Mouse (Mus musculus) midbrain, embryonic 14.5 days (tissue): ENCODE measurements around the gene Parvb. TPM values are rescaled to one million over a fixed set of nuclear protein-coding genes. Genes with fewer than 3 reads are reported as not detected.

Experiments
- ATAC-seq: fragments of 200-750 bp; cut with Nextera tagmentation; 2 replicates; pipeline ENCODE4 v1.8.0; 2017; ENCODE audit warnings: moderate number of reproducible peaks, moderate library complexity; ENCODE audit not compliant: low FRiP score, low TSS enrichment
- DNase-seq: peaks from one replicate; pipeline ENCODE4 v3.0.0-alpha.2; 2015
- H3K27ac ChIP-seq: fragments of 300-500 bp; sonication (generic); replicated peaks from 2 replicates; pipeline ENCODE4 v1.5.1; 2014; ENCODE audit warnings: mild to moderate bottlenecking, low read depth, low read length, moderate library complexity
- H3K27me3 ChIP-seq: fragments of 300-500 bp; sonication (generic); 2 replicates; pipeline ENCODE4 v1.6.1; 2014; ENCODE audit warnings: low read length, control low read depth, mixed read lengths; ENCODE audit not compliant: control insufficient read depth, insufficient read depth
- H3K36me3 ChIP-seq: fragments of 300-500 bp; sonication (generic); 2 replicates; pipeline ENCODE4 v1.6.1; 2014; ENCODE audit warnings: low read length, control low read depth; ENCODE audit not compliant: control insufficient read depth, insufficient read depth
- H3K4me1 ChIP-seq: fragments of 300-500 bp; sonication (generic); 2 replicates; pipeline ENCODE4 v1.6.1; 2014; ENCODE audit warnings: mild to moderate bottlenecking, antibody characterized with exemption, low read length, control low read depth; ENCODE audit not compliant: control insufficient read depth, insufficient read depth
- H3K4me2 ChIP-seq: fragments of 300-500 bp; sonication (generic); 2 replicates; pipeline ENCODE4 v1.6.1; 2014; ENCODE audit warnings: mild to moderate bottlenecking, low read length, moderate library complexity
- H3K4me3 ChIP-seq: fragments of 300-500 bp; sonication (generic); replicated peaks from 2 replicates; pipeline ENCODE4 v1.5.1; 2014; ENCODE audit warnings: low read depth, low read length
- H3K9ac ChIP-seq: fragments of 300-500 bp; sonication (generic); replicated peaks from 2 replicates; pipeline ENCODE4 v1.6.1; 2014; ENCODE audit warnings: mild to moderate bottlenecking, low read length, moderate library complexity
- H3K9me3 ChIP-seq: fragments of 300-500 bp; sonication (generic); 2 replicates; pipeline ENCODE4 v1.6.1; 2016; ENCODE audit warnings: low read length, control low read depth, mixed read lengths; ENCODE audit not compliant: control insufficient read depth
- WGBS: fragments of 180-500 bp; shearing (Covaris S2); extraction: QIAGEN DNeasy Blood & Tissue Kit; methylation state at CpG from one replicate; pipeline ENCODE4 v1.1.7; 2014; 5-methylcytosine and 5-hydroxymethylcytosine counted together
- polyA plus RNA-seq: library from polyadenylated mRNA; unstranded; fragments of >200 nt; fragmentation: Nextera tagmentation; extraction: Ambion mirVana; gene quantifications from 2 replicates; pipeline ENCODE4 v1.2.1, GENCODE M21; 2014

Gene Parvb
- polyA plus RNA-seq, 1 experiment from 2014 or later: 4.9 TPM

GRCm38 (mm10) chr15:84256864-84257263, 25.0 kb downstream of the Parvb start:
- no peaks in the 10 kb centered on the region for H3K9me3 ChIP-seq
- DNase-seq (no peak), ATAC-seq (no peak)
- H3K4me3 ChIP-seq: no peak overlapping the region
- H3K4me2 ChIP-seq: no peak overlapping the region
- H3K9ac ChIP-seq: no peak overlapping the region
- H3K4me1 ChIP-seq: peaks cover 41% of the 10 kb centered on the region
- H3K27me3 ChIP-seq: peaks cover 2% of the 10 kb centered on the region; the same call in 1 of the 2 replicates
- WGBS: 89% methylated on average over 5 of the region's 5 CpGs
- no peak overlapping the region for H3K27ac ChIP-seq
- H3K36me3 ChIP-seq: no peaks in the 10 kb centered on the region

GRCm38 (mm10) chr15:84258602-84259355, 26.9 kb downstream of the Parvb start:
- Histone ChIP-seq H3K9ac (no peak overlapping the region), H3K27me3 (peaks cover 2% of the 10 kb centered on the region; the same call in 1 of the 2 replicates), H3K9me3 (no peaks in the 10 kb centered on the region), H3K4me3 (no peak overlapping the region), H3K4me1 (peaks cover 50% of the 10 kb centered on the region), H3K27ac (peak overlapping the region; percentile 32), H3K36me3 (no peaks in the 10 kb centered on the region), H3K4me2 (no peak overlapping the region)
- DNase-seq (no peak), ATAC-seq (no peak)
- 34% methylated on average over 9 of the region's 9 CpGs for WGBS

- Histone ChIP-seq H3K9ac (0 out of 2 replicates have a peak overlapping the region, but pooled peaks have one; percentile 10), H3K27ac (peak overlapping the region; percentile 77), H3K4me1 (peaks cover 53% of the 10 kb centered on the region), H3K4me3 (no peak overlapping the region), H3K4me2 (peak overlapping the region; percentile 40), H3K27me3 (peaks cover 2% of the 10 kb centered on the region; the same call in 1 of the 2 replicates), H3K36me3 (no peaks in the 10 kb centered on the region), H3K9me3 (no peaks in the 10 kb centered on the region)
- DNase-seq (peak; percentile 97), ATAC-seq (peak; percentile 71; the same call in 1 of the 2 replicates)
- WGBS: 8% methylated on average over 22 of the region's 22 CpGs
These were observed 28.4 kb downstream of the Parvb start for GRCm38 (mm10) chr15:84260123-84260822.

GRCm38 (mm10) chr15:84262630-84263029, 30.8 kb downstream of the Parvb start:
- Histone ChIP-seq H3K4me1 (peaks cover 48% of the 10 kb centered on the region), H3K27ac (no peak overlapping the region)
- 88% methylated on average over 6 of the region's 6 CpGs for WGBS

GRCm38 (mm10) chr15:84263573-84263972, 31.7 kb downstream of the Parvb start:
- no peak overlapping the region for H3K4me2 ChIP-seq
- H3K4me1 ChIP-seq: peaks cover 43% of the 10 kb centered on the region
- H3K4me3 ChIP-seq: no peak overlapping the region
- WGBS: 36% methylated on average over 2 of the region's 2 CpGs
- H3K9me3 ChIP-seq: no peaks in the 10 kb centered on the region
- ATAC-seq (no peak), DNase-seq (no peak)
- H3K27ac ChIP-seq: no peak overlapping the region; the same call in 1 of the 2 replicates
- H3K36me3 ChIP-seq: no peaks in the 10 kb centered on the region
- 0 out of 2 replicates have a peak, but pooled peaks cover 2% of the 10 kb centered on the region for H3K27me3 ChIP-seq
- no peak overlapping the region for H3K9ac ChIP-seq

More at GRCm38 (mm10) chr15:84262630-84263029, 30.8 kb downstream of the Parvb start:
- Histone ChIP-seq H3K9me3 (no peaks in the 10 kb centered on the region), H3K9ac (no peak overlapping the region), H3K4me2 (no peak overlapping the region), H3K36me3 (no peaks in the 10 kb centered on the region), H3K27me3 (0 out of 2 replicates have a peak, but pooled peaks cover 2% of the 10 kb centered on the region), H3K4me3 (no peak overlapping the region)
- ATAC-seq (no peak), DNase-seq (no peak)

- DNase-seq: no peak
- Histone ChIP-seq H3K4me2 (no peak overlapping the region), H3K27ac (0 out of 2 replicates have a peak overlapping the region, but pooled peaks have one; percentile 0), H3K9me3 (no peaks in the 10 kb centered on the region), H3K9ac (no peak overlapping the region), H3K36me3 (no peaks in the 10 kb centered on the region), H3K4me3 (no peak overlapping the region), H3K27me3 (no peaks in the 10 kb centered on the region), H3K4me1 (peaks cover 28% of the 10 kb centered on the region)
- no peak for ATAC-seq
- WGBS: 74% methylated on average over 11 of the region's 11 CpGs
These were observed 33.3 kb downstream of the Parvb start for GRCm38 (mm10) chr15:84265141-84265540.

GRCm38 (mm10) chr15:84266290-84266689, 34.4 kb downstream of the Parvb start:
- no peak overlapping the region for H3K4me2 ChIP-seq
- H3K4me3 ChIP-seq: no peak overlapping the region
- H3K27me3 ChIP-seq: no peaks in the 10 kb centered on the region
- no peak overlapping the region for H3K27ac ChIP-seq
- 64% methylated on average over 4 of the region's 4 CpGs for WGBS
- DNase-seq (peak; percentile 51), ATAC-seq (no peak)
- no peaks in the 10 kb centered on the region for H3K9me3 ChIP-seq
- H3K9ac ChIP-seq: no peak overlapping the region
- H3K4me1 ChIP-seq: peaks cover 20% of the 10 kb centered on the region
- no peaks in the 10 kb centered on the region for H3K36me3 ChIP-seq

GRCm38 (mm10) chr15:84267720-84268260, 35.9 kb downstream of the Parvb start:
- DNase-seq: no peak
- no peak overlapping the region for H3K9ac ChIP-seq
- H3K9me3 ChIP-seq: no peaks in the 10 kb centered on the region
- peaks cover 18% of the 10 kb centered on the region for H3K4me1 ChIP-seq
- H3K27me3 ChIP-seq: no peaks in the 10 kb centered on the region
- WGBS: 92% methylated on average over 11 of the region's 11 CpGs
- no peak overlapping the region for H3K4me2 ChIP-seq
- no peaks in the 10 kb centered on the region for H3K36me3 ChIP-seq
- no peak overlapping the region for H3K27ac ChIP-seq
- no peak for ATAC-seq
- no peak overlapping the region for H3K4me3 ChIP-seq
